Mouse (Mus musculus) lung, postnatal 10 days (tissue): ENCODE measurements at regions not wholly inside any gene's neighbourhood (a gene's known extent, or its start where the extent isn't known, plus 50 kb on each side); places are given as distances from the start of the nearest gene placed in this dataset.

ENCODE experiments used
- DNase-seq: peaks from one replicate; pipeline ENCODE4 v3.0.0; 2021

- DNase-seq = peak; percentile 50
These were observed 50.8 kb upstream of the Elk3 start for GRCm38 (mm10) chr10:93361654-93362195.

- DNase-seq = no peak
These were observed 53.3 kb upstream of the Elk3 start for GRCm38 (mm10) chr10:93364108-93364793.

- DNase-seq = no peak
These were observed 53.9 kb upstream of the Elk3 start for GRCm38 (mm10) chr10:93364881-93365280.

GRCm38 (mm10) chr10:93365318-93365717, 54.4 kb upstream of the Elk3 start:
- DNase-seq = no peak

- DNase-seq = no peak
These were observed 54.9 kb upstream of the Elk3 start for GRCm38 (mm10) chr10:93365824-93366223.

- no peak for DNase-seq
These were observed 58.8 kb upstream of the Elk3 start for GRCm38 (mm10) chr10:93369737-93370136.

GRCm38 (mm10) chr10:93370331-93370730, 59.4 kb upstream of the Elk3 start:
- DNase-seq = no peak

GRCm38 (mm10) chr10:93372281-93372680, 61.3 kb upstream of the Elk3 start:
- DNase-seq = no peak

GRCm38 (mm10) chr10:93373265-93373664, 62.3 kb upstream of the Elk3 start:
- no peak for DNase-seq

- DNase-seq = no peak
These were observed 63.2 kb upstream of the Elk3 start for GRCm38 (mm10) chr10:93373954-93374689.

GRCm38 (mm10) chr10:93374690-93374994, 63.7 kb upstream of the Elk3 start:
- no peak for DNase-seq

GRCm38 (mm10) chr10:93375007-93375711, 64.2 kb upstream of the Elk3 start:
- peak; percentile 74 for DNase-seq

- no peak for DNase-seq
These were observed 64.8 kb upstream of the Elk3 start for GRCm38 (mm10) chr10:93375771-93376170.

- peak; percentile 69 for DNase-seq
These were observed 65.6 kb upstream of the Elk3 start for GRCm38 (mm10) chr10:93376457-93376941.

GRCm38 (mm10) chr10:93389276-93389675, 63.9 kb upstream of the Lta4h start:
- DNase-seq = no peak

GRCm38 (mm10) chr10:93391296-93391695, 61.9 kb upstream of the Lta4h start:
- peak; percentile 83 for DNase-seq

GRCm38 (mm10) chr10:93393902-93394301, 59.3 kb upstream of the Lta4h start:
- DNase-seq = no peak

GRCm38 (mm10) chr10:93397711-93398110, 55.5 kb upstream of the Lta4h start:
- DNase-seq = no peak

GRCm38 (mm10) chr10:93398531-93399320, 54.5 kb upstream of the Lta4h start:
- no peak for DNase-seq

GRCm38 (mm10) chr10:93402689-93403509, 50.3 kb upstream of the Lta4h start:
- no peak for DNase-seq
